Mouse (Mus musculus) liver (tissue): ENCODE results near the gene Lrp1.

Experiments used
- DNase-seq: peaks from one replicate; pipeline ENCODE4 v3.0.0-alpha.2; 2020; ENCODE audit warnings: mixed read lengths

Gene Lrp1

DNA sequence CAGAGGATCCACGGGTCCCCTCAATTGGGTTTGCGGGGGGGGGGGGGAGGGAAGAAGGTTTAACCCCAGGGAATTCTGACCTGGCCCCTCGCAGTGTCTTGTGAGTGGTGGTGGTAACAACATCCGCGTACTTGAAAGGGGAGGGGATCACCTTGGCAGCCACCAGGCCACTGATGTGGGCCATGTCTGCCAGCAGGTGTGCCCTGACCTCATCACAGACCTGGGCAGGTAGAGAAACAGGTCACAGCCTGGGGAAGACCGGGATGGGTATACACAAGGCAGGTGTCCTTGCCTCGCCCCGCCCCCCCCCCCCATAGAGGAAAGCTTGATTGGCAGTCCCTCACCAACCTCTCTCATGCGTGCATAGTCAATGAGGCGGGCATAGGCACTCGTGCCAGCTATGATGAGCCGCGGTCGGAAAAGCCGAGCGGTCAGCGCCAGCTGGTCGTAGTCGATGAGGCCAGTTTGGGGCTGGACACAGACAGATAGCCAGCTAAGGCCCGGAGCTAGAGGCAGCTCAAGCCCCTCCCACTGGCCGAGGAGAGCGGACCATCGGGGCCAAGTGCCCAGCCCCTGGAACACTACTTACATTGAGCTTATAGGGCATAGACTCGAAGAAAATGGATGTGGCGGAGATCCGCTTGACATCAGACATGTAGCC, 101.8 kb downstream of the Lrp1 start:
- DNase-seq: no peak

DNA sequence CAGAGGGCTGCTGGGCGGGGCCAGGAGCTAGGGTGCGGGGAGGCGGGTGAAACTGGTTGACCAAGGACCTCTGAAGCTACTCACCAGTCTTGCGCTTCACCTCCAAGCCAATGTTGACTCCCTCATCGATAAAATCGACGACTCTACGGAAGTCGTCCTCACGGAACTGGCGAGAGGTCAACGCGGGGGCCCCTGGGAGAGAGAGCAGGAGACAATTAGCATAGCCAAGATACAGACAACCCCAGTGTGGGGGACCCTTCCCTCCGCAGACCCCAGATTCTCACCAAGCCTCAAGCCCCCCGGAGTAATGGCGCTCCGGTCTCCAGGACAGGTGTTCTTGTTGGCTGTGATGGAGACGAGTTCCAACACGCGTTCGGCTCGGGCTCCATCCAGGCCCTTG, 103.0 kb downstream of the Lrp1 start:
- no peak for DNase-seq

DNA sequence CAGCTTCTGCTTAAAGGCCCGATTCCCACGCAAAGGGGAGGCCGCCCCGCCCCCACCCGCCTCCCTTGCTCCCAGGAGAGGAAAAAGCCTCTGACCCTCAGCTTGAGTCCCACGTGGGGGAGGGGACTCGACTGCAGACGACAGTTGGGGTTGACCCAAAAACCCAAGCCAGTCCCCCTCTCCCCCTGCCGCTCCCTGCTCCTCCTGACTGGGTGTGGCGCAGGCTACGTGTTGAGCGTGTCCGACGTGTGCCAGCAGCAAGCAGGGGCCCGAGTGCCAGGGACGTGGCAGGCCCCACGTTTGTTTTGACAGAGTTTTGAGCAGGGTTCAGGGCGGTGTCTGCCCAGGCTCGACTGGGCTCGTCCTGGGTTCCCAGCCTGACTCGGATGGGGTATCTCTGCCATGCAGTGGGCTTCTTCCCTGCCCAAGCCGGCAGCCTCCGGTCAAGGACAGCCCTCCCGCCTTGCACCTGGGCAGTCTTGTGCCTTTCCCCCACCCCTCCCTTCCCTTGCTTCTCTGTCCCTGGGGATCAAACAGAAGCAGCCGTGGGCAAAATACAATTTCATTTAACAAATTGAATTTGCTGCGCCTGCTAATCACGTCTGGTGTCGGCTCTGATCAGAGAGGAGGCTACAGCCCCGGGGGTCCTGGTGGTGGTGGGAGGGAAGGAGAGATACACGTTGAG, 104.2 kb downstream of the Lrp1 start:
- DNase-seq: peak; percentile 69

DNA sequence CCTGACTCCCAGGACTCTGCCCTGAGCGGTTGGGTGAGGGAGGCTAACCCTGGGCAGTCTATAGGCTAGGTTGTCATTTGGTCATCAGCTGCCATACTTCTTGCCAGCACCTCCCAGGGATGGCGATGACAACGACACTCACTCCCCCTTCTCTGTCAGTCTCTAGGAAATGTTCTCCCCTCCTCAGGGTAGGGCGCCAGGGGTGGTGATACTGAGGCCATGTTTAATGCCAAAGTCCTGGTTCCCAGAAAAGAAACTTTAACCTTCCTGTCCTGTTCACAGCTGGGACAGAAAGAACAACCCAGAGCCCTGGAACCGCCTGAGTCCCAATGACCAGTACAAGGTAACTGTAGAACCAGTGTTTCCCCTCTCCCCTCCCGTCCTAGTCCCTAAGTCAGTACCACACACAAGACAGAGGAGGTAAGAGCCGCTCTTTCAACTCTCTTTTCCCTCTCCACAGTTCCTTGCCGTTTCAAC, 104.9 kb downstream of the Lrp1 start:
- DNase-seq: no peak

DNA sequence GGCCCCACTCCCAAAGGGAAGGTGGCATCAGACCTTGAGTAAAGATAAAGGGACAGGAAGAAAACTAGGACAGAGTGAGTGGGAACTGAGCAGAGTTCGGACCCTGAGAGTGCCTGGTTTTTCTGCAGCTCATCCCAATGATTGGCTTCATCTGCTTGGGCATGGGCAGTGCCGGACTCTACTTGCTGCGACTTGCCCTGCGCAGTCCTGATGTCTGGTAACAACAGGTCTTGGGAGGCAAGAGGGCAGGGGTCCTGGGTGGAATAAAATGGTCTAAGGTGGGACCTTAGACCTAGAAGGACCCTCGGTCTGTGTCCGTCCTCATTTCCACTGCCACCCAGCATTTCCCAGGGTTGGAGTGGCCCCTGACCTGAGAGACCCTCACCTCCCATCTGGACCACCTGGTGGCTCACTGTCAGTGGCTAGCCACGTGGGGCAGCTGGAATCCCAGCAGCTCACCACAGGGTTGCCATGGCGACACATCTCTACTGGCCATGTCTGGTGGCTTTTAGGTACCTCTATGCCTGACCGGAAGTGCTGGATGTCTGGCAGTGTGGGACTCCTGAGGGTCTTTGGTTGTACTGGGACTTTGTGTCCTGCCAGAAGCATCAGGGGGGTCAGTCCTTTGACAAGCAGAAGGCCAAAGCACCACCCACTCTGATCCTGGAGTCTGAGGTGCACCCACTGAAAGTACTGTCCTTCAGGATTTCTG, 105.5 kb downstream of the Lrp1 start:
- DNase-seq: no peak

- no peak for DNase-seq
Observed at GRCm38 (mm10) chr10:127514764-127515163, 106.2 kb downstream of the Lrp1 start, which contains the start of gene Ndufa4l2. Gene Ndufa4l2 (plus strand): TSS chr10:127514967.

DNA sequence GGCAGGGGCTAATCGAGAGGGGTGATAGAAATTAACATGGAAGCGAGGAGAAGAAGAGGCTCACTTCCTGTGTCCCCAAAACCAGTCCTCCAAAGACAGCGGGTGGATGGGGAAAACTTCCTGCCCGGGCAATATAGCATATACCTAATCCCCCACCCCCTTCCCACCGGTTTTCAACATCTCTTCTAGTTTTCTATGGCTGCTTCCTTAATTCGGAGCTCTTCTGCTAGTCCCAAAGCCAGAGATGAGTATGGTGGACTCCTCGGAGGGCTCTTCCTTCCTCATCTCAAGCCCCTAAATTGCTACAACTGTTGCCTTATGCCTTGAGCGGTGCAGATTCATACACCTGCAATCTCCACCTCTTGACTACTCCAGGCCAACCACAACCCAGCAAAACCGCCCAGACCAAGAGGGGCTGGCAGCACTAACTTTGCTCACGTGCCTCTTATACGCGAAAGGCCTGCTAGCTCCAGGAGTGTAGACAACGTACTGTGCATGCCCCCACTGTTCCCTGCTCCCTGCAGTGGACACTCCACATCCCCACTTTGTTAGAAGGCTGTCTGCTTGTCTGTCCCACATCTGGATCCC, 106.7 kb downstream of the Lrp1 start:
- DNase-seq: no peak

DNA sequence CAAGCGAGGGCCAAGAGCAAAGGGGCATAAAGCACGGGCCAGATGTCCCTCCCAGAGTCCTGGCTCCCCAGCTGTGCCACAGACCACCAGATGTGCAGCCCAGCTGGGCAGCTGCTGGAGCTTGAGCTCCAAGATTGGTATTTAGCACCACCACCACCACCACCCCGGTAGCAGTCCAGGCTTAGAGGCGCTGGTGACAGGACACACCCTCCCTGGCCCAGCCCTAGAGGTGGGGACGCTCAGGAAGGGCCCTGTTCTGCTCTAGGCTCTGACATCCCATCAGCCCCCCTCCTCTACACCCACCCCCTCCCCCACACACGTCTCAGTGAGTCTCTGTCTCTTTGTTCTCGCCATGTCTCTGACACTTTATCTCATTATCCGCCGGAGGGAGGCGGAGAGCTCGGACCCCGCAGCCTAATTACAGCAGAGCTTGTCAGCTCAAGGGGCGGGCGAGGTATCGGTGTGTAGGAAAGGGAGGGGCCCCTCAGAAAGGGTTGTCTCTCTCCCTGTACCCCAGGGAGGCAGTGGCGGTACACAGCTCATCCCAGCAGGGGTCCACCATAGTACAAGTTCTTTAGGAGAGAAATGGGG, 107.4 kb downstream of the Lrp1 start:
- peak; percentile 61 for DNase-seq

GRCm38 (mm10) chr10:127512813-127513212, 108.1 kb downstream of the Lrp1 start:
- DNase-seq: peak; percentile 92

DNA sequence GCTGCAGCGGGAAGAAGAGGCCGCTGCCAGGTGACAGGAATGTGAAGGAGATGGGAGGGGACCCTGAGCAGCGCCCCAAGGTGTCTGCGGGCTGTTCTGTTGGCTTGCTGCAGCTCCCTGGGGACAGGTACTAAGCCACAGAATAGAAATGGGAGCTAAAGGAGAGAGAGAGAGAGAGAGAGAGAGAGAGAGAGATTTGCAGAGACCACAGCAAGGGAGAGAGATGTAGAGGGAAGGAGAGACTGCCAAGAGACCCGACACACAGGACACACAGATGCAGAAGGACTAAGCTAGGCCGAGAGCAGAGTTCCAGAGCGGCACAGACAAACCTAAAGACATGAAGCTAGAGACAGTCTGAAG, 108.7 kb downstream of the Lrp1 start:
- DNase-seq: no peak

GRCm38 (mm10) chr10:127511634-127512306, 109.2 kb downstream of the Lrp1 start:
- no peak for DNase-seq

DNA sequence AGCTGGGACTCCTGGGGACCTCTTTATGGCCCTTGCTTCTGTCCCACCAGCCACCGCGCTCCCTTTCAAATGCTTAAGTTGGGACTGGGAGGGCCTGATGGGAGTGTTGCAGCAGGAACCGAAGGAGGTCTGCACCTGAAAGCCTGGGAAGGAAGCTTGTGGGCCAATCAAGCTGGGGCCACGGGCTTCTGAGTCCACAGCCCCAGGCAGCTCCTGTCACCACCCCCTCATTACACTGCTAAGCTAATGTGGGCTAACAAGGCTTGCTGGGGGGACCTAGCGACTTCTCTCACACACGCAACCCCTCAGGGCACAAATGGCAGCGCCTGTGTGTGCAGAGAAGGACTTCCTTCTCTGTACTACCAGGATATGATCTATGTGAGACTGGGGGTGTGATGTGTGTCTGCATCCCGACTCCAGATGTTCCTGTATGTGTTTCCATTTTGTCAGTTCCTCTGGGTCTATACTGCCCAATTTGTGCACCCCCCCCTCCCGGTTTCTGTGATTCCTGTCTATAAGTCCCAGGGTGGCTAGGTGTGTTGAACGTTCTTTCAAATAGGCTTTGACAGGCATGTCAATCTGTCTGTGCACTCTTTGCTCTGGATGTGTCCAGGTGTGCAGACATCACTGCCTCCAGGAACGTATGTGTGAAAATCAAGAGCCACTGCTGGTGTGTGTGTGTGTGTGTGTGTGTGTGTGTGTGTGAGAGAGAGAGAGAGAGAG, 109.9 kb downstream of the Lrp1 start:
- DNase-seq: no peak

DNA sequence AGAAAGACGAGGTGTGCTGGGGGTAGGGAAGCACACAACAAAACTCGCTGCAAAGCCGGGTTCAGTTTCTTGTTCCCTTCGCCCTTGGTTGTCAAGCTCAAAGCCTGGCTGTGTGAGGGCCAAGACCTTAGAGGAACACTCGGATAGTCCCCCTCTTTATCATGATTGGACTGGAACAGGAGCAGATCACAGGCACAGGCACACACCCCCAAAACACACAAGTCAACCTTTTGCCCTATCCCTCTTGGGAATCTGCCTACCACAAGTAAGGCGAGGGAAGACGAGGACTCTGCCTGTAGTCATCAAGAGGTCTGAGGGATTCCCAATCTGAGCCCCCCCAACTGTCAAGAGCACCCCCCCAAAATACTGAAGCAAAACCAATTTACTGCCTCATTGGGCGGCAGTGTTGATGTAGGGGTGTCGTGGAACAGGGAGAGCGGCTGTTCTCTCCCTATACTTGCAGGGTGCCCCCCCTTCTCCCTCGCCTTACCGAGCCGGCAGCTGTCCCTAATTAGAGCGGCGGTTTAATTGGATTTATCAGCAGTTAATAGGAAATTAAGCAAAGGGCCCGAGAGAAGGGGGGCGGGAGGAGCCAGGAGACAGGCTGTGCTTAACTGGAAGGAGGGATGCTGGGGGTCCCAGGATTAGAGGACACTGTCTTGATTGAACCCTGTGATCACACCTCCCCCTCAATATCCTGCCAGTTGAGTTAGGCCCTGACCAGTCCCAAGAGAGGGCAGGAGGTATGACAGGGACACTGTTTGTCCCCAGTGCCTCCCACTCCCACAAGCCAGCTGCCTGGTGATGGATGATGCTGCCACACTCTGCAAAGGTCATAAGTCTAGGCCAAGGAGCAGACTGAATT, 110.9 kb downstream of the Lrp1 start:
- no peak for DNase-seq

- peak; percentile 85 for DNase-seq
Observed at GRCm38 (mm10) chr10:127509051-127509836, 111.7 kb downstream of the Lrp1 start.

DNA sequence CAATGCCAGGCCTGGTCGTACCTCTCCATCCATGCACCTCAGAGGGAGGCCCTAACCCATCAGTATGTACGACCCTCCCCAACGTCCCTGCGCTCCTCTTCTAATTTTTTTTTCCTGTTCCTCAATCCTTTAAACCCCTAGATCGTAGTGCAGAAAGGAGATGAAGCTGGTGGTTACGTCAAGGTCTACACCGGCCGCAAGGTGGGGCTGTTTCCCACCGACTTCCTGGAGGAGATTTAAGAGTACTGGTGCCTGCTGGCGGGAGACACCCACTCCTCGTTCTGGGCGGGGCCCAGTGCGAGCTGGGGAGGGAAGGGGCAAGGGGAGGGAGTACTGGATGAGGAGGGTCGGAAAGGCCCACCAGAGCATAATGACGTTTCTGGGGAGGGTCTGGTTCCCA, 112.7 kb downstream of the Lrp1 start:
- peak; percentile 78 for DNase-seq

- DNase-seq: no peak
Observed at GRCm38 (mm10) chr10:127500894-127501893, 119.8 kb downstream of the Lrp1 start, which contains the start of gene Stac3. Gene Stac3 (plus strand): TSS chr10:127501686.

DNA sequence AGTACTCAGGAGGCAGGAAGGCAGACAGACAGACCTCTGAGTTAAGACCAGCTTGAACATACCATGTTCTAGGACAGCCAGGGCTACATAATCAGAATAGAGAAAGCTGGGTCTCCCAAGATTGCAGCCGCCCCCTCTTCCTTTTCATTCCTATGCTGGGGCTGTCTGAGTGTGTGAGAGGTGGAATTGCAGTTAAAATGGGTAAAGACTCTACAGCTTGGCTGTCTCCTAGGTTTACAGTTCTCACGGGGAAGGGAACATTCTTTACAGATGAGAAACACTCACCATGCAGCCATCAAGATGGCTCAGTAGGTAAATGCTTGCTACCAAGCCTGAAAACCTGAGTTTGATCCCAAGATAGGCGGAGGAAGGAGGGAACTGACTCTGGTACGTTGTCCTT, 120.9 kb downstream of the Lrp1 start:
- DNase-seq: no peak

- no peak for DNase-seq
Observed at GRCm38 (mm10) chr10:127499516-127499915, 121.4 kb downstream of the Lrp1 start.

- DNase-seq: no peak
Observed at GRCm38 (mm10) chr10:127496156-127496555, 124.8 kb downstream of the Lrp1 start.
